Mouse (Mus musculus) urinary bladder, postnatal 14 days (tissue): Measurements from ENCODE around the gene Nfya.
A peak's percentile ranks its signal among the peaks of the same experiment; 100 is the strongest.

Source experiments
- DNase-seq: peaks from one replicate; pipeline ENCODE4 v3.0.0; 2021; ENCODE audit warnings: low spot score

The Nfya gene

DNA sequence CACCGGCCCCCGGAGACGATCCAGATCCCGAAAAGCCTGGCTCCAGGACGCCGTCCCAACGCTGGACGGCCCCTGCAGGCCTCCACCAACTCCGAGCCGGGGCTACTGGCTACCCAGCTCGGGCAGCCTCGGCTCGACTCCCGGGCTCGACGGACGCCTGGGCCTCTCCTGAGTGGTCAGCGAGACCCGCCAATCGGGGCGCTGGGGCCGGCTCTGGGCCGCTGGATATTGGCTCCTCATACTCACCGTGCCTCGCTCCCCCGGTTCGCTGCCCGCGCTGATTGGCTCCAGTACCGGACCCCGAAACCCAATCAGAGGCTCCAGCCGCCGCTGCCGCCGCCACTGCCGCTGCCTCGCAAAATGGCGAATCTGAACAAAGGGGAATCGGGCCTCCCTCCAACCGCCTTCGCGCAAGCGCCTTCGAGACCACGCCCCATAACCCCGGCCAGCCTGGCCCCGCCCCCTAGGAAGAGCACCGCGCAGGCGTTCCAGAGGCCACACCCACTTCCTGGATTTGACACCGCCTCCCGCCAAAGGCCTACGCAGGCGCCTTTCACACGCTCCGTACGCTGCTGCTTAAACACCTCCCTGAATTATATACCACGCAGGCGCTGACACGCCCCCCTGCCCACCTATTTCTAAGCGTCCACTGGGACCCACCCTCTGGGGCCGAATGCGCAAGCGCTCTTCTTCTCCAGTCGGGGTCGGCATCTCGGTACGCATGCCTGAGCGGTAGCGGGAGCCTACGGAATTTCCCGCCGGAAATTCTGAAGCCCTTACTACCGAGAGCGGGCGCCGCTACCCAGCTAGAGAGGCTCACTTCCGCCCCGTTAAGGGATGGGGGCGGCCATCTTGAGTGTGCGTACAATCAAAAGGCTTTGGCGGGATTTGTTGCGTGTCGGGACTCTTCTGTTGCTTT lies at the start of gene Nfya, which contains the start of gene Oard1:
Gene Nfya, minus strand, starts transcription at position 527 of the 919 bp plus-strand sequence.
Gene Oard1, plus strand, starts transcription at position 635 of the 919 bp plus-strand sequence.
- peak; percentile 100 for DNase-seq

DNA sequence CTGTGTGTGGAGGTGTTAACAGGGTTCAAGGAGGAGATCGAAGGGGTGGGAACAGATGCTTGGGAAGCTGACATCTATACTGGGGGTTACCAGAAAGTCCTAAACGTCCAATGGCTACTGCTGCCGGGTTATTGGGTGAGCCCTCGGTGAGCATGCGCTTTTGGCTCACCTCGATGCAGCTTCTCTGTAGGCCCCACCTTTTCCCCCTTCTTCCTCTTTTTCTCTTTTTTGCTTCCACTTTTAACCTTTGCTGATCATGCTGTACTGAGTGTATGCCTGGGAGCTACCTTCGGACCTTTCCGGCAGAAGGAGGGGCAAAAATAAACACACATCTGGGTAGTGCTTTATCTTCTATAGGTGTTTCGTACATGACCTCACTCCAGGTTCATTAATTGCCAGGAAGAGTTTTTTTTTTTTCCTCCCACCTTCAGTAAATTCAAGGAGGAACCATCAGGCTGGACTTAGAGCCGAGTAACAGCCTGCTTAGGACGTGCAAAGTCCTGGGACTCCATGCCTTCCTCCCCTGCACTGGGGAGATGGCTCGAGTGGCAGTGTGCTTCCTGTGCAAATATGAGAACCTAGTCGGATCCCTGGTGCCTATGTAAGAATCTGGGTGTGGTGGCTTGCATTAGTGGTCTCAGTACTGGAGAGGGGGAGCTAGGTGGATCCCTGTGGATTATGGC lies 48.4 kb upstream of the Nfya start:
- no peak for DNase-seq

DNA sequence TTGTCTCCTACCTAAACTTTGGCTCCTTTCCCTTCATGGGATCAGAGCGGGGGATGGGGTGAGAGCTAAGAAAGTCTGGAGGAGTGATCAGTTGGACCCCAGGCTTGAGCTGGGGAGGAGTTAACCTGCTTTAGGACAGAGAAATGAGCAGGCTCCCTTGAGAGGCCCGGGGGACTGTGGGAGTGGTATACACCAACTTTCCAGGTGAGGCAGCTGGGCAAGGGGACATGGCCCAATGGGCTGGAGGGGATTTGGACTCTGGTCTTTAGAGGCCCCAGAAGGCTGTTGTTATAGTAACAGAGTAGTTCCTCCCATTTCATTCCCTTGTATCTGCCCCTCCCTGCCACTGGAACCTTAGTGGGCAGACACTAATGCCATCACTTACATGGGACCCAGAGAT lies 46.2 kb upstream of the Nfya start:
- DNase-seq = no peak

DNA sequence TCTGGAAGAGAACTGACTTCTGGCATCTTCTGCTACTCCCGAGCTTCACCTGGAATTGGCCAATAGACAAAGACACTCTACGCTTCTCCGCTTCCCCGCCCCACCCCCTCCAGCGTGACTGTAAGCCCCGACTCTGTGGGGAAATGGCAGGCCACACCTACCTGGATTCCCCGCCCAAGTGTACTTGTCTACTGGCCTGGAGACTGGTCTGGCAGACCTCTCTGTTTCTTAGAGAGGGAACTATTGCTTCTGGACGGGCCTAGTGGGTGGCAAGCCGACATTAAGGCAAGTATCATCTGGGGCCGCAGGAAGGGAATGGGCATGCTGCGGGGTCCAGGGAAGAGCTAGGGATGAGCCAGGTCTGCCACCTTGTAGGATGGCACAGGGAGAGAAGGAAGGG lies 45.0 kb upstream of the Nfya start, which contains the start of gene Unc5cl:
Gene Unc5cl, plus strand, starts transcription at position 214 of the 400 bp plus-strand sequence.
- DNase-seq = no peak

DNA sequence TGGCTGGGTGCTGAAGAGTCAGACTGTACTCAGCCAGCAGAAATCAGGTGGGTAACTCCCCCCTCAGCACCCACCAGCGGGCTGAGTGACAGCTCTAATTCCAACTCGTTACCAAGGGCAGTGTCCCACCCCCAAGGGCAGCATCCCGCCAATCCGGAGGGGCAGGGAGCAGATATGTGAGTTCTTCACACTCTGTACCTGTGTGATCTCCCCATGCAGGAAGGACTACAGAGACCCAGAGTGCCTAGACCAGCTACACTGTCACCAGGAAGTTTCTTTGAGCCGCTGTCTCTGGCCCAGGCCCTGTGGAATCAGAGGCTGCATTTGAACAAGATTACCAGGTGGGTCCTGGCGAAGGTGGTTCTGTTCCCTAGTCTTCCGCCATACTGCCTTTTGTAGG lies 44.5 kb upstream of the Nfya start:
- DNase-seq = no peak

DNA sequence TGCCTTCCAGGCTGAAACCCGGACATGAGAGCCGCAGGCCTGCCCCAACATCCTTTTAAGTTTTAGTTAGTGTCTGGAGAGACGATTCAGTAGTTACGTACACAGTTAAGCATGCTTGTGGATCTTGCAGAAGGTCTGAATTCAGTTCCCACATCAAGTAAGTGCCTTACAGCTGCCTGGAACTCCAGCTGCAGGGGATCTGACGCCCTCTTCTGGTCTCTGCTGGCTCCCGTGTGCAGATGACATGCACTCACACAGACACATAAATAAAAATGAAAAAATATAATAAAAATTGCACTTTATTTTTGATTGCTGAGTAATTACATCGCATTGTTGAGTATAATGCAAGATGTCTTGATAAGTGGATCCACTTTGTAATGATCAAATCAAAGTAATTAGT lies 43.8 kb upstream of the Nfya start:
- no peak for DNase-seq

DNA sequence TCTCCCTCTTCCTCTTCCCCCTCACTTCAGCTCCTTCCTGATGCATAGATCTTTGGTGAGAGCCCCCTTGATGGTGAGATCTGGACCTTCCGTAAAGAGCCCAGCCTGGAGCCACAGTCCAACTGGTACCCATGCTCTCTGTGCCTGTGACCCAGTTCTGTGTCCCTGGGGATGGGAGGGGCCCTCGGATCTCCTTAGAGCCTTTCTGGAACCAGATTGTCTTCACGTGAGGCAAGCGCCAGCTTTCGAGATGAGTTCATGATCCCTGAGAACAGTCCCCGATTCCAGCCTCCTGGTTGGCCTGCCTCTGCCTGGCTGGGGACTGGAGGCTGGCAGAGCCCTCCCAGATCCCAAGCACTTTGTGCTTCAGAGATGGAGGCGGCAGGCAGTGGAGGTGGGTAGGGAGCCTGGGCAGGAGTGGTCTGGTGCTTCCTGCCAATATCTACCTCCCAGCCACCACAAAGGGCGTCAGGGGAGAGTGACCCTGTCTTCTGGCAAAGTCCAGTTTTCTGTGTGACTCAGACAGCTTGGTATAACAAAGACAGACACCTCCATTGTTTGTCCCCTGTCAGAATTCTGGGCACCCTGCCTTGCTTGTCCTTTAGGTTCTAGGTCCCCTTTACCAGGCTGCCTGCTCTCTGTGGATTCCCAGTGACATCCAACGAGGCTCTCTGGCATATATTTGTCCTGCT lies 42.2 kb upstream of the Nfya start:
- DNase-seq = no peak

DNA sequence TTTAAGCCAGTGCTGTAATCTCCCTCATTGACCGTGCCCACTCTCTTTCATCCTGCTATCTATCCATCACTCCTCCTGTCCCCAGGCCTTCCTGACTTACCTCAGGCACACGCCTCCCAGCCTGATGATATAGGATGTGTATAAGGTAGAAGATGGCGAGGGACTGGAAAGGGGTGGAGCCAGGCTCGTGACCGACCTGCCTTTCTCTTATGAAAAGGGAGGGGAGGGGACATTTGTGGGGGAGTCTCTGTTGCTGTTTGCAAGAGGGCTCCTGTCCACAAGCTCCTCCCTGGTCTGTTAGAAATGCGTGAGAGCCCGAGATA lies 41.6 kb upstream of the Nfya start, which contains the start of gene Tspo2:
Gene Tspo2, minus strand, starts transcription at position 170 of the 323 bp plus-strand sequence.
- no peak for DNase-seq

DNA sequence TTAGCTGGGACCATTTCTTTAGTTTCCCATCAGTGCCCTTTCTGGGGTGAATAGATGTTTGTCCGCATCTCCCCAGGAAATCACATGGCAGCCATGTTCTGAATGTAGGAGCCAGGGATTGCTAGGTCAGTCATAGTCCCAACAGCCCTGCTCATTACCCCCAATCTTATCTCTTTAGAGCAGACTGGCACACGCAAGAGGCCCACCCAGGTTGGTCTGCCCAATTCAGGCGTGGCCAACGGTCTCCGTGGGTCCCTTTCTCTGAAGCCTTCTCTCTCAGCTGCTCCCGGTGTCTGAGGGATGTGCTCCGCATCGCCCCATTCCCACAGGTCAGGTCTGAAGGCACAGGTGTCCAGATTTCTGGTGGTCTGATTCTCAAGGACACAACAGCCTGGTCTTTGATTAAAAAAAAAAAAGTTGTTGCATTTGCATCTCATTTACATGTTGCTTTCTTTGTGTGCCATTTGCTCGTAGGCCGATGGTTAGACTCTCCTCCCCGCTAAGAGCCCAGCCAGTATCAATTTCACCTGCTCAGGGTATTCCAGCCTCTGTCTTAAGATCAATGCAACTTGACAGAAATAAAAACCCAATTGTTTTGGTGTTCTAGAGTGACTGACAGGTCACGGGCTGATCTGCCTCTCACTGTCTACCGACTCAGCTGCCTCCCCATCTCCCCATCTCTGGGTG lies 41.1 kb upstream of the Nfya start:
- no peak for DNase-seq

DNA sequence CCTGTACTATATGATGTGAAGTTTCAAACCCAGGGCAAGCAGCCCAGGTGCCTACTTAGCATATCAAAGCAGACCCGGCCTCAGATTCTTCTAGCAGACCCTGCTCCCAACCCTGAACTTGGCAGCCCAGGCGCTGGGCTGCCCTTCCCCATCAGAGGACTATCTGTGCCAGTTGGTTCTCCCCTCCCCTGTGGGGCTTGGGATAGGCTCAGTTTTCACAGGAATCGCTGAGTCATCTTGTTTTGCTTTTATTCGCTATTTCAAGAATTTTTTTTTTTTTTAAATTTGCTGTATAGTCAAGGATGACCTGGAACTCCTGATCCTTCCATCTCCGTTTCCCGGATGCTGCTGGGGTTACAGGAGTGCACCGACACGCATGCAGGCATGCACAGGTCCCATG lies 38.0 kb upstream of the Nfya start:
- DNase-seq = no peak

DNA sequence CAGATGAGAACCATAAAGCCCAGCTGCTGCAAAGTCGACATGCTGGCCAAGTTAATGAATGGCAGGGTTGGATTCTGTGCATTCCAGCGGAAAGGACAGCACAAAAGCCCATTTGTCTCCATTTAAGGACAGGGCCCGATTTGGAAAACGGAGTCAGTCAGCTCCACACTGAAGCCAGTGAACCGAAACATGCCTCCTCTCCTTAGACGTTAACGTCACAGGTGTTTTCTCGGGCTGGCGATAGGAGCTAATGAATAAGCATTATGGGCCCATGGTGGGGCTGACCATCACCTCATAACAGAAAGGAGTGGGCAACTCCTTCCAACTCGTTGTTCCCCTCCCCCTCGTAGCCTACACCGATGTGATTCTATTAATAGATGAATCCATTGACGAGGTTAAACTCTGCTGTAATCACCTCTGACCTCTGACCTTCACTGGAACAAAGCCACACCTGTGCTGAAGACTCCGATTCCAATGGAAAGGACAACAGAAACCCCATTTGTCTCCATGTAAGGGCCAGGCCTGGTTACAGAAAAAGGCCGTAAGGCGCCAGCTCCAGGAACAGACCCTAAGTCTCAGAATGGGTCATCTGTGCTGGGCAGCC lies 33.9 kb upstream of the Nfya start:
- no peak for DNase-seq

DNA sequence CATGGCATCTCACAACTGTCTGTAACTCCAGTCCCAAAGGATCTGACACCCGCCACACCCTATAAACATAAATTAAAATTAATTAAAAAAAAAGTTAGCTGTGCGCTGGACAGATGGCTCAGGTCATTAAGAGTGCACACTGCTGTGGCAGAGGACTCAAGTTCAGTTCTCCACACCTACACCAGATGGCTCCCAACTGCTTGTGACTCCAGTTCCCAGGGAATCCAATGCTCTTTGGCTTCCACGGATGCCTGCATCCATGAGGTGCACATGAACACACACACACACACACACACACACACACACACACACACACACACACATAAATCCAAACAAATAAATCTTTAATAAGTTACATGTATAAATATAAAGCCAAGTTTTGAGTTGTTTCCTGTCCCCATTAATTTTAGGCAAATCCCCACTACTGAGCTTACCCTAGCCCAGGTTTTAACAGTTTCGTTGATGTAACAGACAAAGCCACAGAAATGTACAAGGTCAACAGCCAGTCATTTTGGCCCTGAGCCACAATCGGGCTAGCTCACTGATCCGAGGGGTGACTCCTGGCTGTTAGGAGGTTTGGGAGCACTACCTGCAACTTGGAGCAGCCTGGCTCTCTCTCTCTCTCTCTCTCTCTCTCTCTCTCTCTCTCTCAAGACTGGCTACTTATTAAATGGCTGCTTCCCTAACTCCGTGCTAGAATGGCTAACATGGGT lies 33.2 kb upstream of the Nfya start:
- DNase-seq = no peak

DNA sequence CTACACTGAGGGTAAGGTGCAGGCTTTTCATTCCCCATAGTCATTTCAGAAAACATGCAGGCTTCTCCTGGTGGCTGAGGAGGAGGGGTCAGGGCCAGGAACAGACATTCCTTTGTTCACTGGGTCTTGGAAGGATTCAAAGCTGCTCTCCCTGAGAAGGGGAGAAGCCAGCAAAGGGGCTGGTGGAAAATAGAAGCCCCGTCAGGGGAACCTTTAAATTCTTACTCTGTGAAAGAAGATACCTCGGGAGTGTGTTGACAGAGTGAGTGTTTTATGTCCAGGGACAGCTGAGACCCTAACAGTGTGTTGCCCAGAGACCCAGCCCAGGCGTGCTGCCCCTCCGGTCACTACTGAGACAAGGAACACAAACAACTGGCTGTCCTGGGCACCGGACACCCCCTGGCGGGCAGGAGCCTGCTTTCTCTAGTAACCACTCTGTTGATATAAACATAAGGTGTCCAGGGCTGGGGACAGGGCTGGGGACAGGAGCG lies 27.8 kb upstream of the Nfya start:
- DNase-seq = no peak

DNA sequence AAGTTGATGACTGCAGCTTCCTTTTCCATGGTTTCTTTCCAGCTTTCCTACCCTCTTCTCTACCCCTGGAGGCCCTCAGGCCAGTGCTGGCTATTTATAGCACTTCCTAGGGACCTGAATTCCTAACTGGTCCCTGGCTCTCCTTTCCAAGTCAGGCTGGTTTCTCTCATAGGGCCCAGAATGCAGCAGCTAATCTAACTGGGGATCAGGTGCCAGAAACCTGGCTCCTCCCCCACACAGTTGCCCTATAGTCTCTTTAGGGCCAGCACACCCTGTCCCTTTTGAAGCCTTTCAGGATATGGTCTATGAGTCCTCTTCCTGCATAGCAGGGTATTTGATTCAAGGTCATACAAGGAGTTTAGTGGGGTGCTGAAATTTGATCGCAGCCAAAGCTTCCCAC lies 26.8 kb upstream of the Nfya start:
- DNase-seq = no peak

DNA sequence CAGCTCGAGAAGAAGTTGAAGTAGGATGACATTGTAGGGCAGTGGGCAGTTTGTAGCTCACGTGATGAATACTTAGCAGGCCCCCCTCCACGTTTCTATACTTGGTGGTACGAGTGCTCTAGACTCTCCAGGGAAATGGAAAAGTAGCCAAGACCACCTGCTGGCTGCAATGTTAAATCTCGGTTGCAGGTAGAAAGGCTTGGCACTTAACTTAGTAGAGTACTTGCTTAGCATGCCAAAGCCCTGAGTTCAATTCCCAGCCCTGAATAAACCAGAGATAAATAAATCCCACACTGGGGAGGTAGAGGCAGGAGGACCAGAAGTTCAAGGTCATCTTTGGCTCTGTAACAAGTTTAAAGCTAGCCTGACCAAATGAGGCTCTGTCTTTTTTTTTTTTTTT lies 24.8 kb upstream of the Nfya start:
- no peak for DNase-seq

DNA sequence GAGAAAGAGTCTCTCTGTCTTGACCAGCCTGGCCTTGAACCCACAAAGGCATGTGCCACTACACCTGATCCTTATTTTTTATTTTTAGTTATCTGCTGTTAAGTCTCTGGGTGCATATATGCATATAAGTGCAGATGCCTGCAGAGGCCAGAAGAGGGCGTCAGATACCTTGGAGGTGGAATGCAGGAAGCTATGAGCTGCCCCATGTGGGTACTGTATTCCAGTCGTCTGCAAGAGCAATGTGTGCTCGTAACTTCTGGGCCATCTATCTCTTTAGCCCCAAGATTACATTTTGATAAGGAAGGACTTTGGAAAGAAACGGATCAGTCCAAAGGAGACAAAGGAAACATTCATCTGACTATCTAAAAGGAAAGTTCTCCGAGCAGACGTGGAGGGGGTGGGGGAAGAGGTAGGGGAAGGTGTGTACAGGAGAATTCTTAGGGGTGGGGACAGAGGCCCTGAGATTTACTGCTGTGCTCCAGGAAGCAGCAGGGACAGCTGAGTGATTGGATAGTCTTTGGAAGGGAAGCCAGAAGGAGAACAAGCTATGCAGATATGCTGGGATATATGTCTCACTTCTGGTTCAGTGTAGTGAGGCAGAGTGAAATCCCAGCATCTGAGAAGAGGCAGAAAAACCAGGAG lies 24.1 kb upstream of the Nfya start:
- no peak for DNase-seq

DNA sequence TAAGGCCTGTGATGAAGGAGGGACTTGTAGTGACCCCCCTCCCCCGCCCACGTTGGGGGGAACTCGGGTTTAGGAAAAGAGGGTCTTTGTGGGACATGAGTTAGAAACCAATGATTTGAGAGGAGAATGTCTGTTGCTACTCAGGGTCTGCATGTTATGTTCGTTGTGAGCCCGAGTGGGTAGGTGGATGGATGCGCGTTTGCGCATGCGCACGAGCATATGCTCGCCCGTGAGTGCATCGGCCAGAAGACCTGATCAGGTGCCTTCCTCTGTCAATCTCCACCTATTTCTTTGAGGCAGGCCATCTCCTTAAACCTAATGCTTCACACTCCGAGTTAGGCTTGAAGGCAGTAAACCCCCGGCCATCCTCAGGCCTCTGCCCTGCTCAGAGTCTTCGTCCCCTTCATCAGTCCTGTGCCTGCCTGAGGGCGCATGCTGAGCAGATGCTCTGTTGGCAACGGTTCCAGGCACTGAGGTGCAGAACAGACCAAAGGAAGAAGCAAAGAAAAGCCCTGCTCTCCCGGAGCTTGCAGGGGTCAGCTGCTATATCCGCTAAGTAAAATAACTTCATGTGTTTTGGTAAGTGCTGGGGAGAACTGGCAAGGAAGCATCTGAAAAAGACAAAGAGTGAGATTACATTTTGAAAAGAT lies 23.4 kb upstream of the Nfya start:
- no peak for DNase-seq

DNA sequence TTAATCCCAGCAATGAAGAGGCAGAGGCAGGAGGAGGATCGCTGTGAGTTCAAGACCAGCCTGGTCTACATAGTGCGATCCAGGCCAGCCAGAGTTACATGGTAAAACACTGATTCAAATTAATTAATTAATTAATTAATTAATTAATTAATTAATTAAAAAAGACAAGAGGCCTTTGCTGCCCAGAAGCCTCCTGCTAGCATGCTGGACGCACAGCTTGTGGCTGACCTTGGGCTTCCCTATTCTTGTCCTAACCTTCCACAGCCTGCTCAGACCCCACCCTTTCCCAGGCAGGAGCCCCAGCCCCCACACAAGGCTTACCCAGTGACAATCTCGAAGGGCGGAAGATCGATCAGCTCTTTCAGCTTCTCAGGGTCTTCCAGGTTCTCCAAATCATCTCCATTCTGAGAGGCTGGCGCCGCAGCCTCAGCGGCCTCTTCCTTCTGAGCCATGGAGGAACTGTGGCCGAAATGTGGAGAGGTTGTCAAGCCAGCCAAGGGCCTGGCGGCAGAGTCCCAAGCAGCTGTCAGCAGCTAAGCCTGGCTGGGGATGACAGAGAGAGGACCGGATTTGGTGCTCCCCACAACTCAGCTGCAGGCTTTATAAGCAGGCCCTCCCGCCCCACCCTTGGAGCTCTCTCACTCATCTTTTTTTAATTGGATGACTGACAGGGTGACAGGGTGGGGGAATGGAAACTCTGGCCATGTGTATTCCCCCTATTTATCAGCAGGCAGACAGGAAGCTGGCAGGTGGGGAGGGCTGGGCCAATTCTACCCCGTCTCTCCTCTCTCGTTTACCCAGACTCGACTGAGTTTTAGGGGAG lies 22.7 kb upstream of the Nfya start, which contains the start of gene Apobec2:
Gene Apobec2, minus strand, starts transcription at position 773 of the 823 bp plus-strand sequence.
- no peak for DNase-seq

DNA sequence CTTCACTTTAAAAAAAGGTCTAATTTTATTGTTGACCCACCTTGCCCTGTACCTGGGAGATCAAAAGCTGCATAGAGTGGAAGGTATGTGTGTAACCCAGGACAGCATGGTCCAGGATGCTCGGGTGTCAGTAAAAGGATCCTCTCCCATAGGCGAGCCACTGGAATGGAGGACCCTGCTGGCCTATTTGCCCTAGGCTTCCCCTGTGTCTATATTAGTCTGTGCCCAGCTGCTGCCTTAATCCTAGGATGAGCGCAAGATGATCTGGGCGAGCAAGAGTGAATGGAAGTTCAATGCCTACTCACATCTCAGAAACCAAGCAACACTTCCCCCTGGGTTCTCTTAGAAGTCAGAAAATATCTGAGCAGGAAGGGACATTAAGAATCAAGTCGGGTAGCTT lies 21.3 kb upstream of the Nfya start:
- DNase-seq = no peak
